Mouse (Mus musculus): ENCODE results near the gene Lrrc10b. TPM values are rescaled to one million over a fixed set of nuclear protein-coding genes. Genes with fewer than 3 reads are reported as not detected.

Lrrc10b gene
- 0.55 and 0.67 TPM in 2 replicates for polyA plus RNA-seq (2015; fragmentation: Nextera tagmentation; extraction: Ambion mirVana)

- H3K27ac ChIP-seq (replicated peaks) = peak within 1 kb of the TSS; percentile 54
- WGBS = under 1% methylated on average over 95 of the region's 96 CpGs
- peak; percentile 73 for ATAC-seq (ENCODE audit: low read depth)
These were observed at the start of gene Lrrc10b for GRCm38 (mm10) chr19:10456752-10457483. Gene Lrrc10b (minus strand): TSS chr19:10457473.

GRCm38 (mm10) chr19:10502571-10502970 is 45.3 kb upstream of the Lrrc10b start:
- Histone ChIP-seq H3K36me3 (peaks cover 70% of the 10 kb centered on the region), H3K4me1 (replicated peaks) (peaks cover 7% of the 10 kb centered on the region; the same call in 1 of the 2 replicates)
- WGBS = 4% methylated on average over 4 of the region's 4 CpGs

More at GRCm38 (mm10) chr19:10456752-10457483, at the start of gene Lrrc10b:
- Histone ChIP-seq H3K4me2 (peak within 1 kb of the TSS; percentile 83), H3K9me3 (no peaks in the 10 kb centered on the region), H3K4me3 (peak within 1 kb of the TSS; percentile 50), H3K4me1 (replicated peaks) (peaks cover 23% of the 10 kb centered on the region), H3K9ac (peak within 1 kb of the TSS; percentile 64), H3K27me3 (peaks cover 80% of the 10 kb centered on the region), H3K36me3 (no peaks in the 10 kb centered on the region)

GRCm38 (mm10) chr19:10500581-10500980 is 43.3 kb upstream of the Lrrc10b start:
- Histone ChIP-seq H3K27ac (replicated peaks) (no peak overlapping the region), H3K9ac (no peak overlapping the region), H3K27me3 (no peaks in the 10 kb centered on the region), H3K4me2 (no peak overlapping the region), H3K4me3 (no peak overlapping the region), H3K36me3 (peaks cover 52% of the 10 kb centered on the region), H3K9me3 (no peaks in the 10 kb centered on the region), H3K4me1 (replicated peaks) (peaks cover 21% of the 10 kb centered on the region)
- no peak for ATAC-seq (ENCODE audit: low read depth)
- 97% methylated on average over 8 of the region's 8 CpGs for WGBS

More at GRCm38 (mm10) chr19:10502571-10502970, 45.3 kb upstream of the Lrrc10b start:
- Histone ChIP-seq H3K27me3 (no peaks in the 10 kb centered on the region), H3K4me3 (no peak overlapping the region), H3K9me3 (no peaks in the 10 kb centered on the region), H3K9ac (no peak overlapping the region), H3K27ac (replicated peaks) (no peak overlapping the region), H3K4me2 (no peak overlapping the region)
- peak; percentile 83 for ATAC-seq (ENCODE audit: low read depth)

- H3K27me3 ChIP-seq = no peaks in the 10 kb centered on the region
- H3K27ac ChIP-seq (replicated peaks) = peak overlapping the region; percentile 54
- no peak overlapping the region for H3K9ac ChIP-seq
- peaks cover 25% of the 10 kb centered on the region for H3K4me1 ChIP-seq (replicated peaks)
- H3K9me3 ChIP-seq = no peaks in the 10 kb centered on the region
- H3K4me3 ChIP-seq = no peak overlapping the region
- 54% methylated on average over 8 of the region's 8 CpGs for WGBS
- no peak for ATAC-seq (ENCODE audit: low read depth)
- H3K4me2 ChIP-seq = no peak overlapping the region
- H3K36me3 ChIP-seq = peaks cover 32% of the 10 kb centered on the region
These were observed 40.4 kb upstream of the Lrrc10b start for GRCm38 (mm10) chr19:10497512-10498160.

GRCm38 (mm10) chr19:10496976-10497375 is 39.7 kb upstream of the Lrrc10b start:
- peaks cover 31% of the 10 kb centered on the region for H3K36me3 ChIP-seq
- 77% methylated on average over 2 of the region's 2 CpGs for WGBS
- H3K4me2 ChIP-seq = no peak overlapping the region
- peaks cover 32% of the 10 kb centered on the region for H3K4me1 ChIP-seq (replicated peaks)
- no peak overlapping the region for H3K4me3 ChIP-seq
- ATAC-seq (ENCODE audit: low read depth) = no peak; the same call in 1 of the 2 replicates
- H3K9ac ChIP-seq = no peak overlapping the region
- H3K9me3 ChIP-seq = no peaks in the 10 kb centered on the region
- no peaks in the 10 kb centered on the region for H3K27me3 ChIP-seq
- peak overlapping the region; percentile 54; the same call in 1 of the 2 replicates for H3K27ac ChIP-seq (replicated peaks)

GRCm38 (mm10) chr19:10495670-10496069 is 38.4 kb upstream of the Lrrc10b start:
- no peak for ATAC-seq (ENCODE audit: low read depth)
- H3K4me2 ChIP-seq = no peak overlapping the region
- H3K4me3 ChIP-seq = no peak overlapping the region
- no peak overlapping the region for H3K9ac ChIP-seq
- WGBS = 84% methylated on average over 1 of the region's 1 CpGs
- H3K9me3 ChIP-seq = no peaks in the 10 kb centered on the region
- peaks cover 41% of the 10 kb centered on the region for H3K4me1 ChIP-seq (replicated peaks)
- peaks cover 18% of the 10 kb centered on the region; the same call in 1 of the 2 replicates for H3K36me3 ChIP-seq
- no peaks in the 10 kb centered on the region for H3K27me3 ChIP-seq
- no peak overlapping the region for H3K27ac ChIP-seq (replicated peaks)

- no peak overlapping the region for H3K4me2 ChIP-seq
- H3K9me3 ChIP-seq = no peaks in the 10 kb centered on the region
- H3K27ac ChIP-seq (replicated peaks) = no peak overlapping the region
- peaks cover 22% of the 10 kb centered on the region; the same call in 1 of the 2 replicates for H3K27me3 ChIP-seq
- 20% methylated on average over 9 of the region's 9 CpGs for WGBS
- H3K36me3 ChIP-seq = no peaks in the 10 kb centered on the region
- ATAC-seq (ENCODE audit: low read depth) = peak; percentile 84
- H3K4me3 ChIP-seq = no peak overlapping the region
- no peak overlapping the region for H3K9ac ChIP-seq
- H3K4me1 ChIP-seq (replicated peaks) = peaks cover 12% of the 10 kb centered on the region
These were observed 29.0 kb upstream of the Lrrc10b start for GRCm38 (mm10) chr19:10486264-10486738.

- no peak within 1 kb of the TSS for H3K27ac ChIP-seq (replicated peaks)
- 32% methylated on average over 6 of the region's 6 CpGs for WGBS
These were observed 25.4 kb upstream of the Lrrc10b start, which contains the start of gene Ppp1r32 for GRCm38 (mm10) chr19:10482703-10483102. Gene Ppp1r32 (minus strand): TSS chr19:10482928.

GRCm38 (mm10) chr19:10479541-10479940 is 22.3 kb upstream of the Lrrc10b start:
- Histone ChIP-seq H3K27ac (replicated peaks) (no peak overlapping the region), H3K4me2 (no peak overlapping the region), H3K4me3 (no peak overlapping the region), H3K9ac (no peak overlapping the region), H3K9me3 (no peaks in the 10 kb centered on the region), H3K36me3 (no peaks in the 10 kb centered on the region), H3K4me1 (replicated peaks) (peaks cover 9% of the 10 kb centered on the region), H3K27me3 (no peaks in the 10 kb centered on the region)
- 72% methylated on average over 4 of the region's 4 CpGs for WGBS
- ATAC-seq (ENCODE audit: low read depth) = no peak

More at GRCm38 (mm10) chr19:10482703-10483102, 25.4 kb upstream of the Lrrc10b start, which contains the start of gene Ppp1r32:
- H3K4me3 ChIP-seq = no peak within 1 kb of the TSS
- no peak within 1 kb of the TSS for H3K9ac ChIP-seq
- no peaks in the 10 kb centered on the region for H3K9me3 ChIP-seq
- no peak within 1 kb of the TSS for H3K4me2 ChIP-seq
- peaks cover 9% of the 10 kb centered on the region for H3K4me1 ChIP-seq (replicated peaks)
- H3K36me3 ChIP-seq = no peaks in the 10 kb centered on the region
- no peak for ATAC-seq (ENCODE audit: low read depth)
- peaks cover 17% of the 10 kb centered on the region; the same call in 1 of the 2 replicates for H3K27me3 ChIP-seq

GRCm38 (mm10) chr19:10473779-10474178 is 16.5 kb upstream of the Lrrc10b start:
- no peak for ATAC-seq (ENCODE audit: low read depth)
- Histone ChIP-seq H3K27ac (replicated peaks) (no peak overlapping the region), H3K9me3 (no peaks in the 10 kb centered on the region), H3K4me1 (replicated peaks) (no peaks in the 10 kb centered on the region), H3K27me3 (no peaks in the 10 kb centered on the region), H3K4me2 (no peak overlapping the region), H3K9ac (no peak overlapping the region), H3K36me3 (no peaks in the 10 kb centered on the region), H3K4me3 (no peak overlapping the region)
- WGBS = 22% methylated on average over 6 of the region's 6 CpGs

GRCm38 (mm10) chr19:10472958-10473357 is 15.7 kb upstream of the Lrrc10b start:
- ATAC-seq (ENCODE audit: low read depth) = no peak
- H3K4me2 ChIP-seq = no peak overlapping the region
- 76% methylated on average over 3 of the region's 3 CpGs for WGBS
- H3K27ac ChIP-seq (replicated peaks) = no peak overlapping the region
- H3K27me3 ChIP-seq = no peaks in the 10 kb centered on the region
- H3K36me3 ChIP-seq = no peaks in the 10 kb centered on the region
- H3K9ac ChIP-seq = no peak overlapping the region
- H3K9me3 ChIP-seq = no peaks in the 10 kb centered on the region
- H3K4me1 ChIP-seq (replicated peaks) = no peaks in the 10 kb centered on the region
- H3K4me3 ChIP-seq = no peak overlapping the region

- Histone ChIP-seq H3K4me1 (replicated peaks) (no peaks in the 10 kb centered on the region), H3K27ac (replicated peaks) (no peak overlapping the region), H3K4me2 (no peak overlapping the region), H3K4me3 (no peak overlapping the region), H3K9me3 (no peaks in the 10 kb centered on the region), H3K9ac (no peak overlapping the region), H3K27me3 (no peaks in the 10 kb centered on the region), H3K36me3 (no peaks in the 10 kb centered on the region)
- WGBS = 61% methylated on average over 8 of the region's 8 CpGs
- ATAC-seq (ENCODE audit: low read depth) = no peak; the same call in 1 of the 2 replicates
These were observed 11.9 kb upstream of the Lrrc10b start for GRCm38 (mm10) chr19:10469171-10469658.

Data from neural tube, embryonic 13.5 days (tissue).